Mouse (Mus musculus): ENCODE measurements around the gene H3f3a. TPM values are rescaled to one million over a fixed set of nuclear protein-coding genes. Genes with fewer than 3 reads are reported as not detected.

The H3f3a gene
- polyA plus RNA-seq, 1 experiment from 2014 or later = 3,728 TPM

- Histone ChIP-seq H3K9ac (ENCODE audit: low read length) (no peak overlapping the region), H3K27me3 (ENCODE audit: control insufficient read depth, insufficient read depth, low read length) (no peaks in the 10 kb centered on the region), H3K27ac (ENCODE audit: low read depth, low read length) (no peak overlapping the region), H3K4me3 (ENCODE audit: low read depth, low read length) (no peak overlapping the region), H3K4me1 (ENCODE audit: control insufficient read depth, insufficient read depth, low read length) (peaks cover 2% of the 10 kb centered on the region), H3K9me3 (ENCODE audit: control insufficient read depth, low read length) (no peaks in the 10 kb centered on the region), H3K4me2 (no peak overlapping the region), H3K36me3 (ENCODE audit: control insufficient read depth, insufficient read depth, low read length) (peaks cover 3% of the 10 kb centered on the region; the same call in 1 of the 2 replicates)
- ATAC-seq (ENCODE audit: low FRiP score) (no peak), DNase-seq (ENCODE audit: low spot score, missing footprints) (peak; percentile 23)
- WGBS = 85% methylated on average over 5 of the region's 5 CpGs
Measured at GRCm38 (mm10) chr1:180799253-180799652, 14.5 kb downstream of the H3f3a start.

- no peak overlapping the region for H3K4me3 ChIP-seq (ENCODE audit: low read depth, low read length)
- no peak overlapping the region for H3K9ac ChIP-seq (ENCODE audit: low read length)
- no peak overlapping the region for H3K4me2 ChIP-seq
- WGBS = 95% methylated on average over 5 of the region's 5 CpGs
- no peaks in the 10 kb centered on the region for H3K9me3 ChIP-seq (ENCODE audit: control insufficient read depth, low read length)
- DNase-seq (ENCODE audit: low spot score, missing footprints) (no peak), ATAC-seq (ENCODE audit: low FRiP score) (no peak)
- no peaks in the 10 kb centered on the region for H3K27me3 ChIP-seq (ENCODE audit: control insufficient read depth, insufficient read depth, low read length)
- H3K36me3 ChIP-seq (ENCODE audit: control insufficient read depth, insufficient read depth, low read length) = peaks cover 3% of the 10 kb centered on the region; the same call in 1 of the 2 replicates
- H3K27ac ChIP-seq (ENCODE audit: low read depth, low read length) = no peak overlapping the region
- peaks cover 7% of the 10 kb centered on the region for H3K4me1 ChIP-seq (ENCODE audit: control insufficient read depth, insufficient read depth, low read length)
Measured at GRCm38 (mm10) chr1:180798660-180799059, 15.1 kb downstream of the H3f3a start.

DNA sequence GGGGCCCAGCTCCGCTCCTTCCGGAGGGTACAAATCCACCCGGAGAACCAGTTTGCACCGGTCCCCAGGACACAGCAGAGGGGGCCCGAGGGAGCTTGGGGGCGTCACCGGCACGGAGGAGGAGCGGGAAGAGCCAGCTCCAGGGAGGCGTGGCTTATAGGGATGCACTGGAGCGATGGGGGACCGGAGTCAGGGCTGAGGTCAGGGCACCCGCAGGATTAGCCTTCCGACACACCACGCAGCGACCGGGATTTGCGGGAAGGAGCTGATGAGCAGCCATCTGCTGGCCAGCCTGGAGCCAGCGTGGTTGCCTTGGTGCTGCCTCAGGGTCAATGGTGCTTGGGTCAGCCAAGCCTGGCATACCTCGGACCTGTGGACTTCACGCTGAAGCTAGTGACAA is 19.6 kb downstream of the H3f3a start:
- no peak overlapping the region for H3K27ac ChIP-seq (ENCODE audit: low read depth, low read length)
- under 1% methylated on average over 21 of the region's 21 CpGs for WGBS

GRCm38 (mm10) chr1:180793445-180794117 is 20.2 kb downstream of the H3f3a start:
- WGBS = 13% methylated on average over 18 of the region's 18 CpGs
- Histone ChIP-seq H3K4me1 (ENCODE audit: control insufficient read depth, insufficient read depth, low read length) (peaks cover 7% of the 10 kb centered on the region), H3K27me3 (ENCODE audit: control insufficient read depth, insufficient read depth, low read length) (no peaks in the 10 kb centered on the region), H3K4me2 (peak overlapping the region; percentile 68), H3K36me3 (ENCODE audit: control insufficient read depth, insufficient read depth, low read length) (no peaks in the 10 kb centered on the region), H3K9me3 (ENCODE audit: control insufficient read depth, low read length) (no peaks in the 10 kb centered on the region), H3K4me3 (ENCODE audit: low read depth, low read length) (peak overlapping the region; percentile 32), H3K9ac (ENCODE audit: low read length) (peak overlapping the region; percentile 61), H3K27ac (ENCODE audit: low read depth, low read length) (no peak overlapping the region)
- ATAC-seq (ENCODE audit: low FRiP score) (peak; percentile 54), DNase-seq (ENCODE audit: low spot score, missing footprints) (peak; percentile 94)

More for the DNA sequence above, 19.6 kb downstream of the H3f3a start:
- Histone ChIP-seq H3K36me3 (ENCODE audit: control insufficient read depth, insufficient read depth, low read length) (no peaks in the 10 kb centered on the region), H3K9me3 (ENCODE audit: control insufficient read depth, low read length) (no peaks in the 10 kb centered on the region), H3K27me3 (ENCODE audit: control insufficient read depth, insufficient read depth, low read length) (no peaks in the 10 kb centered on the region), H3K4me3 (ENCODE audit: low read depth, low read length) (peak overlapping the region; percentile 32), H3K4me2 (peak overlapping the region; percentile 68), H3K4me1 (ENCODE audit: control insufficient read depth, insufficient read depth, low read length) (peaks cover 7% of the 10 kb centered on the region), H3K9ac (ENCODE audit: low read length) (peak overlapping the region; percentile 61)
- DNase-seq (ENCODE audit: low spot score, missing footprints) = peak; percentile 96
- ATAC-seq (ENCODE audit: low FRiP score) = peak; percentile 86

DNA sequence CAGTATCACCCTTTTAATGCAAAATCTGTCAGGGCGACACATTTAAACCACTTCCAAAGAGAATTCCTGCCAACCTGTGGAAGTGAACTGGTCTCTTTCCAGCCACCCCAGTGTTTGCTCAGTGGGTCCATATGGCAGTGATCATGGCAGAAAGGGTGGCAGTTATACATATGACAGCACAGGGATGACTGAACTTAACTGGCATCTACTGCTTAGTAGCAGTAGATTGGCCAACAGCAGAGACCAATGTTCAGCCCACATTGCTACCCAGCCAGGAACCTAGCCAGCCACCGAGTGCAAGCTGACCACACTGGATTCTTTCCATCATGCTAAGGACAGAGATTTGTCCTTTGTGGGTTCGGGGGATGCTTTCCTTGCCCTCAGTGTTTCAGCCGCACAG is 20.9 kb downstream of the H3f3a start:
- Histone ChIP-seq H3K4me3 (ENCODE audit: low read depth, low read length) (no peak overlapping the region), H3K9me3 (ENCODE audit: control insufficient read depth, low read length) (no peaks in the 10 kb centered on the region), H3K27me3 (ENCODE audit: control insufficient read depth, insufficient read depth, low read length) (no peaks in the 10 kb centered on the region), H3K36me3 (ENCODE audit: control insufficient read depth, insufficient read depth, low read length) (no peaks in the 10 kb centered on the region), H3K9ac (ENCODE audit: low read length) (no peak overlapping the region), H3K27ac (ENCODE audit: low read depth, low read length) (no peak overlapping the region), H3K4me2 (no peak overlapping the region), H3K4me1 (ENCODE audit: control insufficient read depth, insufficient read depth, low read length) (peaks cover 7% of the 10 kb centered on the region)
- DNase-seq (ENCODE audit: low spot score, missing footprints) (no peak), ATAC-seq (ENCODE audit: low FRiP score) (no peak)
- WGBS = 86% methylated on average over 4 of the region's 4 CpGs

GRCm38 (mm10) chr1:180791821-180792480 is 21.8 kb downstream of the H3f3a start:
- no peak for DNase-seq (ENCODE audit: low spot score, missing footprints)
- Histone ChIP-seq H3K9me3 (ENCODE audit: control insufficient read depth, low read length) (no peaks in the 10 kb centered on the region), H3K27ac (ENCODE audit: low read depth, low read length) (no peak overlapping the region), H3K4me3 (ENCODE audit: low read depth, low read length) (no peak overlapping the region), H3K36me3 (ENCODE audit: control insufficient read depth, insufficient read depth, low read length) (no peaks in the 10 kb centered on the region), H3K9ac (ENCODE audit: low read length) (no peak overlapping the region), H3K27me3 (ENCODE audit: control insufficient read depth, insufficient read depth, low read length) (no peaks in the 10 kb centered on the region), H3K4me2 (no peak overlapping the region), H3K4me1 (ENCODE audit: control insufficient read depth, insufficient read depth, low read length) (peaks cover 7% of the 10 kb centered on the region)
- no peak for ATAC-seq (ENCODE audit: low FRiP score)
- WGBS = 85% methylated on average over 14 of the region's 14 CpGs

- H3K4me2 ChIP-seq = no peak overlapping the region
- no peaks in the 10 kb centered on the region for H3K36me3 ChIP-seq (ENCODE audit: control insufficient read depth, insufficient read depth, low read length)
- no peak for ATAC-seq (ENCODE audit: low FRiP score)
- no peaks in the 10 kb centered on the region for H3K4me1 ChIP-seq (ENCODE audit: control insufficient read depth, insufficient read depth, low read length)
- no peaks in the 10 kb centered on the region for H3K9me3 ChIP-seq (ENCODE audit: control insufficient read depth, low read length)
- peak; percentile 23 for DNase-seq (ENCODE audit: low spot score, missing footprints)
- WGBS = 18% methylated on average over 3 of the region's 3 CpGs
- H3K9ac ChIP-seq (ENCODE audit: low read length) = no peak overlapping the region
- no peaks in the 10 kb centered on the region for H3K27me3 ChIP-seq (ENCODE audit: control insufficient read depth, insufficient read depth, low read length)
- H3K4me3 ChIP-seq (ENCODE audit: low read depth, low read length) = no peak overlapping the region
- H3K27ac ChIP-seq (ENCODE audit: low read depth, low read length) = no peak overlapping the region
Measured at GRCm38 (mm10) chr1:180783580-180783928, 30.2 kb downstream of the H3f3a start.

DNA sequence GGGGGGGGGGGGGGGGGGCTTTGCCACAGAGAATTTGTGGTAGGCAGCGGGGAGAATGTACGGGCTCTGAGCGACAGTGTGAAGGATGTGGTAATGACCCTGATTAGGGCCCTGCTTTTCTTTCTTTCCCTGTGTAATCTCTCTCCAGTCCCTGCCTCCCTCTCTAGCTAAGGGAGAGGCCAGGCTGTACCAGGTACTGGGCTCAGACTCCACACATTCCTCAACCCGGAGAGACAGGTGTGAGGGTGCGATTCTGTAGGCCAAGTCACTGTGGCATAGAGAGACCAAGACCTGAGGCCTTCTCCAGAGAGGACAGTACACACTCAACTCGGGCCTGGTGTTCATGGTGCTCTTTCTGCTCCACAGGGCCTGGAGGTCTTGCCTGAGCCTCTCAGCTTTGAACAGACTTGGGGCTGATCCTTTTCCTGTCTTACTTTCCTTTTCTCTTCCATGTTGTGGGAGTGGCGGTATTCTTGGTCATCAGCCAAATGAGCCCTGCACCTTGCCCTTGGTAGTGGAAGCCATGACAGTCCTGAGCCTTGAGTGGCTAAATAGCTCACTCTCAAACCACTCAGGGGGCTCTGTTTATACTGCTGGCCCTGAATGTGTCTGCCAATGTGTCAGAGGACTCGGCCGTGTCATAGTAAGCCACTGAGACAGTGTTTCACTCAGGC is 30.7 kb downstream of the H3f3a start:
- H3K4me3 ChIP-seq (ENCODE audit: low read depth, low read length) = no peak overlapping the region
- no peaks in the 10 kb centered on the region for H3K27me3 ChIP-seq (ENCODE audit: control insufficient read depth, insufficient read depth, low read length)
- H3K9ac ChIP-seq (ENCODE audit: low read length) = no peak overlapping the region
- no peaks in the 10 kb centered on the region for H3K4me1 ChIP-seq (ENCODE audit: control insufficient read depth, insufficient read depth, low read length)
- ATAC-seq (ENCODE audit: low FRiP score) (no peak), DNase-seq (ENCODE audit: low spot score, missing footprints) (peak; percentile 75)
- no peaks in the 10 kb centered on the region for H3K36me3 ChIP-seq (ENCODE audit: control insufficient read depth, insufficient read depth, low read length)
- no peak overlapping the region for H3K27ac ChIP-seq (ENCODE audit: low read depth, low read length)
- no peak overlapping the region for H3K4me2 ChIP-seq
- no peaks in the 10 kb centered on the region for H3K9me3 ChIP-seq (ENCODE audit: control insufficient read depth, low read length)
- 68% methylated on average over 9 of the region's 9 CpGs for whole genome bisulfite sequencing

DNA sequence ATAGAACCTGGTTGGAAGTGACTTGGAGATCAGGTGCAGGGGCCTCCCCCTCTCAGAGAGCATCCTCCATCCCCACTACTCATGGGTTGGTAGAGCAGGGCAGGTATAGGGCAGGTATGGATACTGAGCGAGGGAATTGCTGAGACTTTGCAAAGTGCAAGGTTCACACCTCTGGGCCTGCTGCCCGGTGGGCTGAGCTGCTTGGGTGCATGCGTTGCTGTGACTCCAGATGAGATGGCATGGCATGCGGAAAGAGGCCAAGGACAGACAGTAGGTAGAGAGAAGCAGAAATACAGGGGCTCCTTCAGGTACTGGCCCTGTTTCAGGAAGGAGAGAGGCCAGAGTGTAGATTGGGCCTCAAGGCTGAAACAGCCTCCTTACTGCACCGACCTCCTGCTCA is 32.5 kb downstream of the H3f3a start:
- H3K4me3 ChIP-seq (ENCODE audit: low read depth, low read length) = no peak overlapping the region
- H3K4me1 ChIP-seq (ENCODE audit: control insufficient read depth, insufficient read depth, low read length) = no peaks in the 10 kb centered on the region
- no peak overlapping the region for H3K9ac ChIP-seq (ENCODE audit: low read length)
- WGBS = 84% methylated on average over 5 of the region's 5 CpGs
- H3K9me3 ChIP-seq (ENCODE audit: control insufficient read depth, low read length) = no peaks in the 10 kb centered on the region
- DNase-seq (ENCODE audit: low spot score, missing footprints) = peak; percentile 28
- ATAC-seq (ENCODE audit: low FRiP score) = no peak
- no peak overlapping the region for H3K4me2 ChIP-seq
- no peaks in the 10 kb centered on the region for H3K27me3 ChIP-seq (ENCODE audit: control insufficient read depth, insufficient read depth, low read length)
- no peak overlapping the region for H3K27ac ChIP-seq (ENCODE audit: low read depth, low read length)
- H3K36me3 ChIP-seq (ENCODE audit: control insufficient read depth, insufficient read depth, low read length) = no peaks in the 10 kb centered on the region
